Mouse (Mus musculus): ENCODE measurements around the gene Ppp3ca. TPM values are rescaled to one million over a fixed set of nuclear protein-coding genes. Genes with fewer than 3 reads are reported as not detected.

The Ppp3ca gene
- total and polyA plus RNA-seq, 2 experiments from 2014 or later: 159 to 184 TPM

- no peak overlapping the region for H3K4me2 ChIP-seq (ENCODE audit: low read depth, low read length, poor library complexity, severe bottlenecking)
- ATAC-seq (ENCODE audit: low FRiP score) (no peak), DNase-seq (ENCODE audit: low spot score) (no peak)
- WGBS: 87% methylated on average over 7 of the region's 7 CpGs
- no peak overlapping the region for H3K4me3 ChIP-seq (ENCODE audit: low read depth, low read length)
- H3K36me3 ChIP-seq (ENCODE audit: insufficient read depth, low read length): peaks cover 11% of the 10 kb centered on the region; the same call in 1 of the 2 replicates
- H3K4me1 ChIP-seq (ENCODE audit: insufficient read depth, low read length): no peaks in the 10 kb centered on the region
- no peaks in the 10 kb centered on the region for H3K27me3 ChIP-seq (ENCODE audit: insufficient read depth, low read length)
- H3K27ac ChIP-seq (ENCODE audit: low read depth, low read length): no peak overlapping the region
- H3K9me3 ChIP-seq (ENCODE audit: low read length): no peaks in the 10 kb centered on the region
- H3K9ac ChIP-seq (replicated peaks; ENCODE audit: low read length, poor library complexity, severe bottlenecking): no peak overlapping the region
- TF ChIP-seq CTCF (IDR thresholded peaks at IDR 0.05): no peak
Measured at GRCm38 (mm10) chr3:136917080-136917479, 247.2 kb downstream of the Ppp3ca start.

DNA sequence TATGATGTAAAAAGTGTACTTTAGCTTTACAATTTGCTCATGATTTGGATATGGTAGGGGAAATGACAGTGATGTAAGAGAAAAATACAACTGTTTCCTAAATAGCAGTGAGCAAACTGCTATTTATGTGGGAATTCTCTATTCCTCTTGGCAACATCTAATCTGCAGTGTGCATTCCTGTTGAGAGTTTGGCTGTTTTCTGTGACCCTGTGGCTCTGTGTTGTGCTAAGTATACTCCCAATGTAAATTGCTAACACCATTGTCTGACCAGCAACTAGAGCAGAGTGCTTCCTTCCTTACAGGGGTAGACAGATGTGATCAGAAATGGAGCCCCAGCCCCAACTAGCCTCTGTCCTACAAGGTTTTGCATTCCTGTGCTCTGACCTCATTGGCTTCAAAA is 263.1 kb downstream of the Ppp3ca start:
- no peak overlapping the region for H3K9ac ChIP-seq (replicated peaks; ENCODE audit: low read length, poor library complexity, severe bottlenecking)
- peaks cover 11% of the 10 kb centered on the region for H3K36me3 ChIP-seq (ENCODE audit: insufficient read depth, low read length)
- H3K4me2 ChIP-seq (ENCODE audit: low read depth, low read length, poor library complexity, severe bottlenecking): no peak overlapping the region
- H3K4me1 ChIP-seq (ENCODE audit: insufficient read depth, low read length): no peaks in the 10 kb centered on the region
- no peak overlapping the region for H3K4me3 ChIP-seq (ENCODE audit: low read depth, low read length)
- no peak for TF ChIP-seq CTCF (IDR thresholded peaks at IDR 0.05)
- H3K9me3 ChIP-seq (ENCODE audit: low read length): no peaks in the 10 kb centered on the region
- no peak overlapping the region for H3K27ac ChIP-seq (ENCODE audit: low read depth, low read length)
- no peak for DNase-seq (ENCODE audit: low spot score)
- ATAC-seq (ENCODE audit: low FRiP score): no peak
- no peaks in the 10 kb centered on the region for H3K27me3 ChIP-seq (ENCODE audit: insufficient read depth, low read length)

GRCm38 (mm10) chr3:136940733-136941601 is 271.0 kb downstream of the Ppp3ca start:
- Histone ChIP-seq H3K4me2 (ENCODE audit: low read depth, low read length, poor library complexity, severe bottlenecking) (no peak overlapping the region), H3K9ac (replicated peaks; ENCODE audit: low read length, poor library complexity, severe bottlenecking) (no peak overlapping the region), H3K36me3 (ENCODE audit: insufficient read depth, low read length) (no peaks in the 10 kb centered on the region; the same call in 1 of the 2 replicates), H3K27me3 (ENCODE audit: insufficient read depth, low read length) (no peaks in the 10 kb centered on the region), H3K4me3 (ENCODE audit: low read depth, low read length) (no peak overlapping the region), H3K9me3 (ENCODE audit: low read length) (no peaks in the 10 kb centered on the region), H3K4me1 (ENCODE audit: insufficient read depth, low read length) (no peaks in the 10 kb centered on the region), H3K27ac (ENCODE audit: low read depth, low read length) (no peak overlapping the region)
- TF ChIP-seq CTCF (IDR thresholded peaks at IDR 0.05): no peak
- 77% methylated on average over 7 of the region's 7 CpGs for WGBS
- DNase-seq (ENCODE audit: low spot score): no peak
- no peak for ATAC-seq (ENCODE audit: low FRiP score)

DNA sequence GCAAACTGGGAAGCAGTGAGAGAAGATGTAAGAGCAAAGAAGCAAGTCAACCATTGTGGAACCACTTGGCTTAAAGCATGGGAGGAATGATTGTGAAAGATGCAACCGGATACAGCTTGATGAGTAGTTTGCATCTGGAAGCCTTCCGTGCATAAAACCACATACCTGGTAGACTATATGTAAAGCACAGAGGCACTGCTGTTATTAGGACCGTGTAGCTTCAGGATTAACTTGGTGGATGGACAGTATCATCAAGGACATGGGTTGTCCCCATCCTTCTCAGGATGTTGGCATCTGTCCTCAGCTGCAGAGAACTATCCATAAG is 271.6 kb downstream of the Ppp3ca start:
- no peak for DNase-seq (ENCODE audit: low spot score)
- Histone ChIP-seq H3K9ac (replicated peaks; ENCODE audit: low read length, poor library complexity, severe bottlenecking) (no peak overlapping the region), H3K4me1 (ENCODE audit: insufficient read depth, low read length) (no peaks in the 10 kb centered on the region), H3K36me3 (ENCODE audit: insufficient read depth, low read length) (no peaks in the 10 kb centered on the region; the same call in 1 of the 2 replicates), H3K27ac (ENCODE audit: low read depth, low read length) (no peak overlapping the region), H3K27me3 (ENCODE audit: insufficient read depth, low read length) (no peaks in the 10 kb centered on the region), H3K4me3 (ENCODE audit: low read depth, low read length) (no peak overlapping the region), H3K9me3 (ENCODE audit: low read length) (no peaks in the 10 kb centered on the region), H3K4me2 (ENCODE audit: low read depth, low read length, poor library complexity, severe bottlenecking) (no peak overlapping the region)
- no peak for TF ChIP-seq CTCF (IDR thresholded peaks at IDR 0.05)
- ATAC-seq (ENCODE audit: low FRiP score): no peak
- 95% methylated on average over 3 of the region's 3 CpGs for WGBS

GRCm38 (mm10) chr3:136945550-136945949 is 275.6 kb downstream of the Ppp3ca start:
- no peak overlapping the region for H3K4me2 ChIP-seq (ENCODE audit: low read depth, low read length, poor library complexity, severe bottlenecking)
- ATAC-seq (ENCODE audit: low FRiP score): no peak
- DNase-seq (ENCODE audit: low spot score): peak; percentile 5
- WGBS: 77% methylated on average over 4 of the region's 4 CpGs
- no peaks in the 10 kb centered on the region for H3K9me3 ChIP-seq (ENCODE audit: low read length)
- H3K4me1 ChIP-seq (ENCODE audit: insufficient read depth, low read length): no peaks in the 10 kb centered on the region
- no peak overlapping the region for H3K9ac ChIP-seq (replicated peaks; ENCODE audit: low read length, poor library complexity, severe bottlenecking)
- no peak overlapping the region for H3K4me3 ChIP-seq (ENCODE audit: low read depth, low read length)
- TF ChIP-seq CTCF (IDR thresholded peaks at IDR 0.05): no peak
- H3K36me3 ChIP-seq (ENCODE audit: insufficient read depth, low read length): no peaks in the 10 kb centered on the region
- H3K27ac ChIP-seq (ENCODE audit: low read depth, low read length): no peak overlapping the region
- H3K27me3 ChIP-seq (ENCODE audit: insufficient read depth, low read length): no peaks in the 10 kb centered on the region

DNA sequence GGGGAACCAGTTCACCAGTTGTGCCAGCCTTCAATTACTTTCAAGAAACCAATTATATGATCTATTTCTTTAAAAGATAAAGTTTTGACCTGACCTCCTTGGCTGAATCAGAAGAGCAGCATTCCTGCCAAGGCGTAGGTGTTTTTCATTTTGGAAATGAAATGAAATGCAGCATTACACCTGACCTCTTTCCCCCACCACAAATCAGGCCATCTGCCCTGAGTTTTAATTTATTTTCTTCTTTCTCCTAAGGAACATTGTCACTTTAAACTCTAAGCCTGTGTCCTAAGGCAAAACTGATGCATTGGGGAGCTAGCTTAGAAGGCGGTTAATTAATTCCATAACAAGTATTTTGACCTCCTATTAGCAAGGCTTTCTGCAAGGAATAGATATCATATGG is 276.7 kb downstream of the Ppp3ca start:
- no peak for DNase-seq (ENCODE audit: low spot score)
- Histone ChIP-seq H3K9ac (replicated peaks; ENCODE audit: low read length, poor library complexity, severe bottlenecking) (no peak overlapping the region), H3K27ac (ENCODE audit: low read depth, low read length) (no peak overlapping the region), H3K27me3 (ENCODE audit: insufficient read depth, low read length) (no peaks in the 10 kb centered on the region), H3K4me1 (ENCODE audit: insufficient read depth, low read length) (no peaks in the 10 kb centered on the region), H3K4me3 (ENCODE audit: low read depth, low read length) (no peak overlapping the region), H3K36me3 (ENCODE audit: insufficient read depth, low read length) (no peaks in the 10 kb centered on the region), H3K9me3 (ENCODE audit: low read length) (no peaks in the 10 kb centered on the region), H3K4me2 (ENCODE audit: low read depth, low read length, poor library complexity, severe bottlenecking) (no peak overlapping the region)
- WGBS: 88% methylated on average over 2 of the region's 2 CpGs
- TF ChIP-seq CTCF (IDR thresholded peaks at IDR 0.05): no peak
- no peak for ATAC-seq (ENCODE audit: low FRiP score)

Measured in midbrain, postnatal 0 days (tissue).